Mouse (Mus musculus) gastrocnemius, postnatal 10 days (tissue): Measurements from ENCODE around the gene Ipp. TPM values are rescaled to one million over a fixed set of nuclear protein-coding genes. Genes with fewer than 3 reads are reported as not detected.
A peak's percentile ranks its signal among the peaks of the same experiment; 100 is the strongest.

Source experiments
- DNase-seq: peaks from one replicate; pipeline ENCODE4 v3.0.0; 2021; ENCODE audit warnings: mixed read lengths
- total RNA-seq, 2 experiments: library from RNA; stranded (reverse); gene quantifications; 2 replicates each; pipeline ENCODE4 v1.2.3; 2021

The Ipp gene
- total RNA-seq, 2 experiments from 2014 or later = 14.4 to 15.2 TPM

DNA sequence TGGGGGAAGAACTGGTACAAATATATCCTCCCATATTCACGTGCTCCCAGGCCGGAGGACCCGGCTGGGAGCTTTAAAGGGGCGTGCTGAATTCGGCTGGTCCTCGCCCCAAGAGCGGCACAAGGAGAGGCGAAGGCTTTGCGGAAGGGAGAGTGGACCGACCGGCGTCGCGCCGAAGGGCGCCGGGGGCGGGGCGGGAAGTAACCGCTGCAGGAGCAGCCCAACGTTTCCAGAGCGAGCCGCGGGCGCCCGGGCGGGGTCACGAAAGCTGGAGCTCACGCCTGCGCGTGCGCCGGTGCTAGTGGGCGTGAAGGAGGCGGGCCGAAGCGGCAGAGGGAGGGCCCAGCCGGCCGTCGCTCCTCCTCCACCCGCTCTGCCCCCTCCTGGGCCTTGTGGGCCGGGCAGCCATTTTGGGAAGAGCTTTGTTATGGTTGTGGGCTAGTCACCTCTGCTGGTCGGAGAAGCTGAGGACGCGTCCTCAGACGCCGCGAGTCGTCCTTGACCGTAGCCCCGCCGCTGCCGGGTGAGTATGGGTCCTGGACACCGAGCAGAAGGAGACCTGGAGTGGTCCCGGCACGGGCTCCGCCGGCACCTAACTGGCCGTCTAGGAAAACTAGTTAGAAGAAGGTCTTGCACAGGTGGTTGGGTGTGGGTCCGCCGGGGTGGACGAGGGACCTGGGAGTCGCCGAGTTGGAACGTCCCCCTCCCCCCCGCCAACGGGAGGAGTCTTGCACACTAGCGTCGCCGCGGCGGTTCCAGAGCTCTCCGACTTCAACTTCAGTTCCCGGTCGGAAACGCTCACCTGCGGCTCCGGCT is 50.2 kb downstream of the Ipp start, which contains the start of gene Gpbp1l1:
Gpbp1l1 (plus strand) TSS at position 353 of the 816 bp plus-strand sequence.
- peak; percentile 97 for DNase-seq

- no peak for DNase-seq
Measured at GRCm38 (mm10) chr4:116558151-116558882, 51.0 kb downstream of the Ipp start.

Other genes with a start within 250 kb of the Ipp start
- 10 to 100 TPM; 50.1 to 59.8 TPM for gene Mast2, start 43.4 kb upstream of the Ipp start, total RNA-seq
- 10 to 100 TPM; 15.7 to 16.4 TPM for gene Tmem69, start 48.4 kb downstream of the Ipp start, total RNA-seq
- 10 to 100 TPM; 32.0 to 34.3 TPM for gene Gpbp1l1, start 50.1 kb downstream of the Ipp start, total RNA-seq
- 1 to 10 TPM; 2.1 to 2.4 TPM for gene Ccdc17, start 89.1 kb downstream of the Ipp start, total RNA-seq
- gene Nasp, start 120.4 kb downstream of the Ipp start, total RNA-seq = 10 to 100 TPM; 22.2 to 28.5 TPM
- gene Akr1a1, start 144.1 kb downstream of the Ipp start, total RNA-seq = 100 to 1,000 TPM; 300 to 334 TPM
- gene Prdx1, start 178.0 kb downstream of the Ipp start, total RNA-seq = 100 to 1,000 TPM; 241 to 242 TPM
- gene Mmachc, start 200.9 kb downstream of the Ipp start, total RNA-seq = 10 to 100 TPM; 23.0 to 25.6 TPM
- 1 to 10 TPM; 5.0 to 7.5 TPM for gene Ccdc163, start 201.0 kb downstream of the Ipp start, total RNA-seq
- 1 to 10 TPM; 2.9 to 3.0 TPM for gene Tesk2, start 213.4 kb downstream of the Ipp start, total RNA-seq